Mouse (Mus musculus) lung, postnatal 36 days (tissue): Measurements from ENCODE around the gene Wnk2.

Source experiments
- DNase-seq: peaks from one replicate; pipeline ENCODE4 v3.0.0; 2022; ENCODE audit warnings: mixed read lengths

Gene Wnk2

DNA sequence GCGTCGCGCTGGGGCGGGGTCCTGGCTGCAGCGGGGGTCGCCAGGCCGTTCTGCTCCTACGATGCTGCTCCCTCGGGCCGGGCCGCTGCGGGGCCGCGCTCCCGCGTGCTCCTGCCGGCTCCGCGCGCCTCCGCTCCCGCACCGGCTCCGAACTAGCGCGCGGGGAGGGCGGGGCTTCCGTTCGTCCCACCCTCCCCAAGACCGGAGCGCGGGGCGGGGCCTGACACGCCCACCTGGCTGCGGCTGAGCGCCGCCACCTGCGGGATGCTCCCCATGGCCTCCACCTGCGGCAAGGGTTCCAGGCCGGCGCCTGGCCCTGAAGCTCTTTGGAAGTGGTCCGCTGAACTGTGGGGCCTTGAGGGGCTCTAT is at the start of gene Wnk2:
Wnk2 (minus strand) TSS at position 157 of the 369 bp plus-strand sequence.
- DNase-seq = peak; percentile 58

DNA sequence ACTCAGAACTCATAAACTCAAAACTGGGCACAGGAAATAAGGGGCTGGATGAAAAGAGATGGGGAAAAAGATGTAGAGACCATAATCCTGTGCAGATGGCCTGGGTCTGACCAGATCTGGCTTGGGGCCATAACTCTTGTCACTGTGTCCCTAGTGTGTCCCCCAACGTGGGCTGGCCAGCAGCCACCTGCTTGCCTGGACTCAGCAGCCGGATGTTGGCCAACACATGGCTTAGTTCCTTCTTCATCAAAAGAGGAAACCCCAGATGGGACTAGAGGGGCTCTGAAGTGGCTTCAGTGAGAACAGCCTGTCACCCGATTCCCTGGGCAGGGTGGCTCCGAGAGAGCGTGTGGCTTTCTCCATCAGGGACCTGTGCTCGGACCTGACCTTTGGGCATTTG is 49.0 kb upstream of the Wnk2 start:
- DNase-seq = peak; percentile 48

- no peak for DNase-seq
Observed at GRCm38 (mm10) chr13:49196211-49196610, 48.4 kb upstream of the Wnk2 start.

GRCm38 (mm10) chr13:49195651-49196050 is 47.8 kb upstream of the Wnk2 start:
- no peak for DNase-seq

DNA sequence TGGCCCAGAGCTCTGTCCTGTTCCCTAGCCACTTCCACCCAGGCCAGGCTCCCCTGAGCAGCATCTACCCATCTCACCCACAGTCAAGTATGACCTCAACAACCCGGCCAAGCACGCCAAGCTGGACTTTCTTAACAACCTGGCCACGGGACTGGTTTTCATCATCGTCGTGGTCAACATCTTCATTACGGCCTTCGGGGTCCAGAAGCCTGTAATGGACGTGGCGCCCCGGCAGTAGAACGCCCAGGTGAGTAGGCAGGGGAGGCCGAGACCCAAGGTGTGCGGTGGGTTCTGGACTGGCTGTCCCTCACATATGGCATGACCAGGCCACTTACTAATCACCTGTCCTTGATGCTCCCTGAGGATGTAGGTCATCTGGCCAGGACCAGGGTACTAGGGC is 47.0 kb upstream of the Wnk2 start:
- DNase-seq = no peak

- DNase-seq = no peak
Observed at GRCm38 (mm10) chr13:49193650-49194049, 45.8 kb upstream of the Wnk2 start.

DNA sequence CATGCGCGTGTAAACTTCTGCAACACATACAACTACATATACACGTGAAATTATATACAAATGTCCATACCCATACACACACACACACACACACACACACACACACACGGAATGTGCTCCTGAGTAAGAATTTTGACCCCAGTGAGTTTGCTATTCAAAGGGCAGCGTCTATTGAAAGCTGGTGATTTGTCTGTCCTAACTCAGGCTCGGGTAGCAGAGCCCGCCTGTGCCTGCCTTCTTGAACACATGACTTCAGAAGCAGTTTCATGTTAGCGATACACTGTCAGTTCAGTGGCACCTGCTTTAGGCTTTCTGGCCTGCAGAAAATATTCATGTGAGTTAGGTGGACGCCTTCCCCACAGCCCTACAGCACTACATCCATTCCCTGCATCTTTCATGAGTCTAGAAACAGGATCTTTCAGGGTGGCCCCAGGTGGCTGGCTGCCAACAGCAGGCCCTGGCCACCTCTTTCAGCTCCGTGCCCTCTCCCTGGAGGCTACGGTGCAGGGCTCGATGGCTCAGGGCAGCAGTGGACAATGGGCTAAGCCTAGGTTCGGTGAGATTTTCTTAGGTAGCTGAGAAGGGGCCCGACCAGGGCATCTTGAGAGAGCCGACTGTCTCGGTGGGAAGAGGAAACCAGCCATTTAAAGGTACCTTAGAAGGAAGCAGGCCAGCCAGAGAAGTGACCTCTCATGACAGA is 44.5 kb upstream of the Wnk2 start:
- no peak for DNase-seq

GRCm38 (mm10) chr13:49191673-49192035 is 43.8 kb upstream of the Wnk2 start:
- DNase-seq = no peak

DNA sequence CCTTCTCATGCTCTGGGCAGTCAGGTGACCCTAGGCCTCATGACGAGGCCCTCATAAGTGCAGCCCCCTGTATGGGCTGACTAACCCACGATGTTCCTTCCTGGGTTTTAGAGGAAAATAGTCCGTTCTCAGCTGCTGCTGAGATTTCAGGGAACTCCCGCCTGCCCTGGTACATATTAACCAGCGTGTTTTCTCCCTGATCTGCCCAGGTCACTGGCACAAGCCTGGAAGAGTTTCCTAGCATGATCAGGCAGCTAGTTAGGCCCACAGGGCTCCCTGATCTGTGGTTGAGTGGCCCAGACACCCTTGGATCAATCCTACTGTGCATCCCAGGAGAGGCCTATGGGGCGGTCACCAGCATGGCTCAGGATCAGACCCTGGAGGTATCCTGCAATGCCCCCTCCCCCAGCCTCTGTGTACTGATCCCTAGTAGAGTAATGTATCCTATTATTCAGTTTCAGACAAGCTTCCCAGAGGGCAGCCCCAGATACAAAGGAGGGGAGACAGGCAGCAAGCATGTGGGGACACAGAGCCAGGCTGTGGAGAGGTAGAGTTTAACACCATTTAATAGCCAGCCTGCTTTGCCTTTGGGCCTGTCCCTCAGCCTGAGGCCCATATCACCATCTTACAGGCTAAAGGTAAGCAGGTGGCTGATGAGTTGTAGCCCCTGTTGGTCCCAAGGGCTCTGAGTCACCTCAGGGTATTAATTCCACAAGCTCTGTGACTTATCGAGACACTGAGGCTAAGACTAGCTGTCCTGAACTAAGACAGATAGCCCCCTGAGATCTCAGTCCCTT is 43.3 kb upstream of the Wnk2 start:
- no peak for DNase-seq

DNA sequence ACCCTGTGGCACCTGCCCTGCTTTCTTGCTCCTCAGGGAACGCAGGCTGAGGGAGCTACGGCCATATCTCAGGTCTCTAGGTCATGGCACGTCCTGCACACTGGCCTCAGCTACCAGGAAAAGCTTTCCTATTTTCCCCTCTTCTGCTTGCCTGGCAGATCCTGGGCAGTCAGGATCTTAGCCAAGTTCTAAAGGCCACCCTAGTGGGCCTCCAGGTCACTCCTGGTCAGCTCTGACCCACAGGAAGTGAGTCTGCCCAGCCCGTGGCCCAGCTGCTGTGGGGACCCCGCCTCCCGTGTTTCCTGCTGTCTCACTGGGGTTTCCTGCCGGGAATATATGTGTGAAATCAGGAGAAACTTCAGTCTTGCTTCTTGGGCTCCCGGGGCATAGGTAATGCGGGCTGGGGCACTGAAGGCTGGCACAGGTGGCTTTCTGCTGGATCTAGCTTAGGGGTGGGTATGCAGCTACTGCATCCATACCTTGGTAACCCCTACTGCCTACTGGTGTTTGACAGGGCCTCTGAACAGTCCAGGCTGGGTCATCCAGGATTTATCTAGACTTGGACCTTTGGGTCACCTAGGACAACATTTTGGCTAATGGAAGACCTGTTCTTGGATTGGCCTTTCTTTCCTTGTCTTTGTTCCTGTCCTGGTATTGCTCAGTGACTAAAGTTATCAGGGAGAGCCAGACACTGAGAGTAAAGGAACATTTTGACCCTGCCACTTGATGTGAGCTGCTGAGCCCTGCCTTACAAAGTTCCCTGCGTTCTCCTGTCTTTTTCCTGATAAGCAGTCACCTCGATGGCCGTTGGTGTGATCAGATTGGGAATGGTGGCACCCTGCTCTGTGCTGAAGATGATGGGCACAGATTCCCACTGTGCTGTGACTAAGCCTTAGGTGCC is 42.4 kb upstream of the Wnk2 start:
- DNase-seq = peak; percentile 79

GRCm38 (mm10) chr13:49188966-49189360 is 41.1 kb upstream of the Wnk2 start:
- no peak for DNase-seq

DNA sequence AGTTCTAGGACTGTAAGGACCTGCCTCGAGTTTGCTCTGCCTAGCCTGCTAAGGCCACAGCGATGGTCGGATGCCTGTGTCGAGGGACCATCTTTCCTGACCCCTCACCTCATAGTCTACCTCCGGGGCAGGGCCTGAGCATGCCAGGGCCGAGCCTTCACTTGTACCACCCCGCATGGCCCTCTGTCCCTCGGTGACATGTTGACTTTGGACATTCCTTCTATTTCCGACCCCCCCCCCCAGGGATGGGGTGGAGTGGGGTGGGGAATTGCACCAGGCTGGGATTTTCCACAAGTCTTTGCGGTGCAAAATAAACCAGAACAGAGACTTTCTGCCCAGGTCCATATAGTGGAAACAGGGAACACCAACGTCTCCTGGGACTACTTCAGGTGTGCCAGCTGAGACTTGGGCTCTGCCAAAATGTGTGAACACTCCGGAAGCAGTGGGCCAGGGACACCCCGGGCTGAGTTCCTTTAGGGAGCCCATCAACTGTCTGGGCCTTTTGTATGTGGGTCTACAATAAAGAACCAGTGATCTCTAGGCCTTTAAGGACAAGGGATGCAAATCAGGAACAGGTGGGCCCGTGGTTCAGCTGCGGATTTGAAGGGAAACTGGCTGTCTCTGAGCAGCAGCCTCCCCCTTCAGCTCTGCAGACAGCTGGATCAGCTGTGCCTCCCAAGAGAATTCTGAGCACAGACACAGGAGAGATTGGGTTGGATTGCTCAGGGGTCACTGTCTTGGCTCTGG is 40.6 kb upstream of the Wnk2 start:
- no peak for DNase-seq

DNA sequence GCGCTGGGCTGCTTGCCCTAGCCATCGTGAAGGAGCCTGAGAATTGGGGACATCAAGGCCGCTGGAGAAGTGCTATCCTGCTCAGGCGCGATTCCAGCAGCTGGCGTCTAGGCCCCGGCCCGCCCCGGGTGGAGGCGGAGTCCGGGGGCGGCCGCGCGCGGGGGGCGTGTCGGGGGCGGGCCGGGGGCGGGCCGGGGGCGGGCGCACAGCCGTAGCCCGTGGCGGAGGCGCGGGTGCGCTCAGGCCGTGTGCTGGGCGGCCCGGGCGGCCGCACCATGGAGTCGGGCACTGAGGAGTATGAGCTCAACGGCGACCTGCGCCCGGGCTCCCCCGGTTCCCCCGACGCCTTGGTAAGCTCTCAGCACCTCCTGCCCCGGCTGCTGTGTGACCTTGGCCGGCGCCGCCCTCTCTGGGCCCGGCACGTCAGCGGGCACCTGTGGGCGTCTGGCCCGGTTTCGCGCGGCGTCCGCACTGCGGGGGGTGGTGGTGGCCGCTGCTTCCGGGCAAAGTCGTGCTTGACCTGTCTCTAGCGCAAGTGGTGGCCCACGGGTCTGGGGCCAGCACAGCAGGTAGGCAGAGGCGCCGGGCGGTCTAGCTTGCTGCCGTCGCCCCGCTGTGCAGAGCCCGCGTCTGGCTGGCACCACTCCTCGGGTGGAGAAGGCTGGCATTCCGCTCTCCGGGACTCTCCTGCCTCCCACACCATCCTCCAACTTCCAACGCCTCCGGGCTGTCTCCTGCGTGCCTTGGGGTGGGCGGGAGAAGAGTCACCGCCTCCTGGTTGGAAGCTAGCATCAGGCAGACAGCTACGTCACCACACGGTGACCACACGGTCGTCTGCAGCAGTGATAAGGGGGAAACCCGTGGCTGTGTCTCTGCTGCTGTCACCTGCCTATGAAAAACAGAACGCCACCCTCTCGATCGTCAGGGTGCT is 39.7 kb upstream of the Wnk2 start, which contains the start of gene Ninj1:
Ninj1 (plus strand) TSS at position 198 of the 931 bp plus-strand sequence.
- peak; percentile 83 for DNase-seq

DNA sequence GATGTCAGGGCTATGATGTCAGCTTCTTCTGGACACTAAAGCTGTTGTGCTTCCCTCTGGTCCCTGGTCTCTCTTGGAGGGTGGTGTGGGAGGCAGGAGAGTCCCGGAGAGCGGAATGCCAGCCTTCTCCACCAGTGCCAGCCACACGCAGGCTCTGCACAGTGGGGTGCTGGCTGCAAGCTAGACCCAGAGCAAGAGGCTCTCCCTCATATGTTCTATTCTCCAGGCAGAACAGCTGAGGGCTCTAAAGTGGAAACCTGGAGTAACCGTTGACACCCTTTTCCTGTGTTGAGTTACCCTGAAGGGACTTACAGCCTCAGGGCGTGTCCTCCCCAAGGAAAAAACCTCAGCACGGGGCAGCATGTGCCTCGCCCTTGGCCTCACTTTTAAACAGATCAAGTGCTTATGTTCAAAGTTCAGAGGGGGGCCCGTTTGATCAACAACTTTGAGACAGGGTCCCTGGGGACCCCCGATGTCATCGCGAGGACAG is 39.0 kb upstream of the Wnk2 start:
- no peak for DNase-seq

GRCm38 (mm10) chr13:49183646-49184045 is 35.8 kb upstream of the Wnk2 start:
- DNase-seq = peak; percentile 31

GRCm38 (mm10) chr13:49183161-49183560 is 35.3 kb upstream of the Wnk2 start:
- no peak for DNase-seq

DNA sequence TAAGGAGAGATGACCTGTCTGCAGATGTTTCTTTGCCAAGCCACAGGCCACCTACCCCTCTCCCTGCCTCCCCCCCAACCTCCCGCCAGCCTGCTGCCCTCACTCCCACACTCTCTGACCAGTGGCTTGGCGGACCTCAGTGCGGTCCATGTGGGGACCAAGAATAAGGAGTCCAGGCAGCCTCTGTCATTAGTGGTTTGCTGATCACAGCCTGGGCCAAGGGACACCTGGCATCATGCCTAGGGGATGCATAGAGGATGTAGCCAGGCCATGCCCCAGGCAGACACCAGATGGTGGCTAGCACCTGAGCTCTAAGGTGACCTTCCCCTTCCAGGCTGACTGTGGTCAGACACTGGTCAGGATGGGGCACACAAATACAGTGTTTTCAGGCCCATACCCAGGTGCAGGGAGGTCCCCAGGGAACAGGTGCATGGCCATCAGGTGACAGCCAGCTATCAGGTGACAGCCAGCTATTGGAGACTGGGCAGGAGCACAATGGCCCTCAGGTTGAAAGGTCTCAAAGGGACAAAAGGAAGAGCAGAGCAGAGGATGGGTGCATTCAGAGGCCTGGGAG is 33.7 kb upstream of the Wnk2 start:
- DNase-seq = no peak

- no peak for DNase-seq
Observed at GRCm38 (mm10) chr13:49180691-49181090, 32.9 kb upstream of the Wnk2 start.

- DNase-seq = no peak
Observed at GRCm38 (mm10) chr13:49180274-49180673, 32.5 kb upstream of the Wnk2 start.

GRCm38 (mm10) chr13:49178839-49179585 is 31.2 kb upstream of the Wnk2 start:
- DNase-seq = peak; percentile 76
